Mouse (Mus musculus) thymus, postnatal 4 days (tissue): Measurements from ENCODE around the gene Fer.

ENCODE experiments used
- DNase-seq: peaks from one replicate; pipeline ENCODE4 v3.0.0; 2021

The Fer gene

GRCm38 (mm10) chr17:63988710-63989109 is 125.8 kb downstream of the Fer start:
- DNase-seq = no peak

GRCm38 (mm10) chr17:63991160-63991559 is 128.3 kb downstream of the Fer start:
- no peak for DNase-seq

- DNase-seq = no peak
Observed at GRCm38 (mm10) chr17:63995921-63996320, 133.1 kb downstream of the Fer start.

- DNase-seq = no peak
Observed at GRCm38 (mm10) chr17:63997643-63998042, 134.8 kb downstream of the Fer start.

- DNase-seq = no peak
Observed at GRCm38 (mm10) chr17:64003444-64003843, 140.6 kb downstream of the Fer start.

- no peak for DNase-seq
Observed at GRCm38 (mm10) chr17:64005575-64006249, 142.8 kb downstream of the Fer start.

GRCm38 (mm10) chr17:64016606-64017005 is 153.7 kb downstream of the Fer start:
- no peak for DNase-seq

- no peak for DNase-seq
Observed at GRCm38 (mm10) chr17:64018240-64018639, 155.4 kb downstream of the Fer start.

- no peak for DNase-seq
Observed at GRCm38 (mm10) chr17:64018870-64019269, 156.0 kb downstream of the Fer start.

- DNase-seq = no peak
Observed at GRCm38 (mm10) chr17:64019646-64020045, 156.8 kb downstream of the Fer start.

GRCm38 (mm10) chr17:64026485-64026884 is 163.6 kb downstream of the Fer start:
- DNase-seq = no peak

- no peak for DNase-seq
Observed at GRCm38 (mm10) chr17:64041771-64042170, 178.9 kb downstream of the Fer start.

- no peak for DNase-seq
Observed at GRCm38 (mm10) chr17:64045326-64045725, 182.5 kb downstream of the Fer start.

- DNase-seq = no peak
Observed at GRCm38 (mm10) chr17:64046557-64046956, 183.7 kb downstream of the Fer start.

GRCm38 (mm10) chr17:64050911-64051310 is 188.0 kb downstream of the Fer start:
- DNase-seq = no peak

- no peak for DNase-seq
Observed at GRCm38 (mm10) chr17:64053636-64054035, 190.8 kb downstream of the Fer start.

- DNase-seq = no peak
Observed at GRCm38 (mm10) chr17:64060529-64060928, 197.7 kb downstream of the Fer start.

- DNase-seq = no peak
Observed at GRCm38 (mm10) chr17:64065243-64065642, 202.4 kb downstream of the Fer start.

GRCm38 (mm10) chr17:64077392-64077791 is 214.5 kb downstream of the Fer start:
- no peak for DNase-seq

- no peak for DNase-seq
Observed at GRCm38 (mm10) chr17:64084751-64085150, 221.9 kb downstream of the Fer start.

GRCm38 (mm10) chr17:64085493-64085892 is 222.6 kb downstream of the Fer start:
- no peak for DNase-seq

GRCm38 (mm10) chr17:64086875-64087608 is 224.2 kb downstream of the Fer start:
- DNase-seq = no peak

- no peak for DNase-seq
Observed at GRCm38 (mm10) chr17:64087871-64088270, 225.0 kb downstream of the Fer start.

GRCm38 (mm10) chr17:64093716-64094115 is 230.9 kb downstream of the Fer start:
- no peak for DNase-seq

- no peak for DNase-seq
Observed at GRCm38 (mm10) chr17:64096811-64097210, 233.9 kb downstream of the Fer start.
